Comparison of ENCODE assay signal across 8 mouse cellular contexts in genomic region chr7:29767058-29767686, GRCm38 (mm10). TPM values are rescaled to one million over a fixed set of nuclear protein-coding genes. Genes with fewer than 3 reads are reported as not detected.
DNase-seq lines count a peak whose midpoint lies in the region; ATAC-seq and TF ChIP-seq lines count a peak whose summit lies in the region.

No protein-coding gene starts in this region.

- peak; percentile 67 for ATAC-seq in forebrain, embryonic 12.5 days (ENCODE audit: low FRiP score)
- peak; percentile 62 for ATAC-seq in heart, postnatal 0 days (ENCODE audit: insufficient read depth, low read depth)
- ATAC-seq in liver, embryonic 16.5 days (ENCODE audit: low read depth), result peak; percentile 40
- ATAC-seq in neural tube, embryonic 14.5 days (ENCODE audit: low read depth), result peak; percentile 56

- no peaks in the 10 kb centered on the region for H3K27me3 ChIP-seq in ES-Bruce4 (ENCODE audit: control insufficient read depth, insufficient read depth, low read length, poor library complexity, severe bottlenecking)
- H3K27me3 ChIP-seq in forebrain, embryonic 12.5 days, result no peaks in the 10 kb centered on the region
- H3K27me3 ChIP-seq in heart, postnatal 0 days (ENCODE audit: control insufficient read depth, insufficient read depth, low read length), result no peaks in the 10 kb centered on the region
- no peaks in the 10 kb centered on the region for H3K27me3 ChIP-seq in liver, embryonic 16.5 days (ENCODE audit: control insufficient read depth, insufficient read depth, low read depth, low read length)
- H3K27me3 ChIP-seq in neural tube, embryonic 14.5 days (ENCODE audit: control insufficient read depth, insufficient read depth, low read length), result no peaks in the 10 kb centered on the region

- no peak for TF ChIP-seq POLR2A in ES-Bruce4 (IDR thresholded peaks at IDR 0.05; ENCODE audit: insufficient read depth, low read length)

- WGBS in forebrain, embryonic 12.5 days, result 3% methylated on average over 15 of the region's 15 CpGs
- whole genome bisulfite sequencing in heart, postnatal 0 days, result 1% methylated on average over 15 of the region's 15 CpGs
- 1% methylated on average over 15 of the region's 15 CpGs for WGBS in liver, embryonic 16.5 days (ENCODE audit: insufficient replicate concordance)
- WGBS in neural tube, embryonic 14.5 days, result 2% methylated on average over 15 of the region's 15 CpGs

- H3K36me3 ChIP-seq in ES-Bruce4 (ENCODE audit: control insufficient read depth, insufficient read depth, low read length, poor library complexity, severe bottlenecking), result peaks cover 5% of the 10 kb centered on the region; the same call in 1 of the 2 replicates
- peaks cover 8% of the 10 kb centered on the region for H3K36me3 ChIP-seq in forebrain, embryonic 12.5 days (replicated peaks)
- H3K36me3 ChIP-seq in heart, postnatal 0 days (replicated peaks; ENCODE audit: control insufficient read depth, insufficient read depth, low read length), result peaks cover 12% of the 10 kb centered on the region
- peaks cover 5% of the 10 kb centered on the region for H3K36me3 ChIP-seq in liver, embryonic 16.5 days (ENCODE audit: control insufficient read depth, insufficient read depth)
- no peaks in the 10 kb centered on the region; the same call in 1 of the 2 replicates for H3K36me3 ChIP-seq in neural tube, embryonic 14.5 days (ENCODE audit: control insufficient read depth, insufficient read depth, low read length)

- H3K27ac ChIP-seq in ES-Bruce4 (ENCODE audit: insufficient read depth, low read length), result no peak overlapping the region
- peak overlapping the region; percentile 51 for H3K27ac ChIP-seq in forebrain, embryonic 12.5 days
- peak overlapping the region; percentile 80 for H3K27ac ChIP-seq in heart, postnatal 0 days (ENCODE audit: low read depth)
- 0 out of 2 replicates have a peak overlapping the region, but pooled peaks have one; percentile 35 for H3K27ac ChIP-seq in liver, embryonic 16.5 days (ENCODE audit: low read length)
- H3K27ac ChIP-seq in neural tube, embryonic 14.5 days (ENCODE audit: low read depth, low read length), result peak overlapping the region; percentile 67

- peak overlapping the region; percentile 75 for H3K4me2 ChIP-seq in forebrain, embryonic 12.5 days
- peak overlapping the region; percentile 71 for H3K4me2 ChIP-seq in heart, postnatal 0 days (ENCODE audit: low read depth, low read length)
- H3K4me2 ChIP-seq in liver, embryonic 16.5 days (ENCODE audit: low read depth, low read length), result peak overlapping the region; percentile 86
- peak overlapping the region; percentile 72 for H3K4me2 ChIP-seq in neural tube, embryonic 14.5 days (ENCODE audit: low read depth, low read length)

- no peak for TF ChIP-seq EP300 in ES-Bruce4 (IDR thresholded peaks at IDR 0.05; ENCODE audit: insufficient read depth, low read depth, low read length)
- TF ChIP-seq EP300 in heart, postnatal 0 days (IDR thresholded peaks at IDR 0.05; ENCODE audit: low read depth), result no peak

- H3K4me3 ChIP-seq in ES-Bruce4 (ENCODE audit: low read depth, low read length), result peak overlapping the region; percentile 78
- H3K4me3 ChIP-seq in forebrain, embryonic 12.5 days (replicated peaks), result peak overlapping the region; percentile 73
- peak overlapping the region; percentile 93 for H3K4me3 ChIP-seq in heart, postnatal 0 days (ENCODE audit: low read depth, low read length)
- H3K4me3 ChIP-seq in liver, embryonic 16.5 days (ENCODE audit: low read depth, low read length), result peak overlapping the region; percentile 67
- H3K4me3 ChIP-seq in neural tube, embryonic 14.5 days (ENCODE audit: low read depth, low read length), result peak overlapping the region; percentile 57

- DNase-seq in c-Kit-positive CD71-positive TER-119-positive erythroid progenitor cells, embryonic 14.5 days (ENCODE audit: low spot score), result peak; percentile 72
- DNase-seq in heart, postnatal 0 days (ENCODE audit: low spot score), result peak; percentile 90
- peak; percentile 79 to 87 for DNase-seq in kidney, postnatal 4 days
- peak; percentile 88 for DNase-seq in testis, postnatal 10 days (ENCODE audit: low spot score)

- peak overlapping the region; percentile 69 for H3K9ac ChIP-seq in ES-Bruce4 (ENCODE audit: low read depth, poor library complexity, severe bottlenecking)
- peak overlapping the region; percentile 56 for H3K9ac ChIP-seq in forebrain, embryonic 12.5 days
- peak overlapping the region; percentile 47 for H3K9ac ChIP-seq in heart, postnatal 0 days (replicated peaks; ENCODE audit: low read depth, low read length)
- H3K9ac ChIP-seq in liver, embryonic 16.5 days (ENCODE audit: low read depth, low read length), result peak overlapping the region; percentile 60
- H3K9ac ChIP-seq in neural tube, embryonic 14.5 days (replicated peaks; ENCODE audit: low read depth, low read length), result peak overlapping the region; percentile 64

- H3K4me1 ChIP-seq in ES-Bruce4 (ENCODE audit: control insufficient read depth, insufficient read depth, low read length), result no peaks in the 10 kb centered on the region
- H3K4me1 ChIP-seq in forebrain, embryonic 12.5 days, result peaks cover 20% of the 10 kb centered on the region
- peaks cover 9% of the 10 kb centered on the region for H3K4me1 ChIP-seq in heart, postnatal 0 days (ENCODE audit: control insufficient read depth, insufficient read depth)
- H3K4me1 ChIP-seq in liver, embryonic 16.5 days (ENCODE audit: control insufficient read depth, low read depth, low read length), result peaks cover 15% of the 10 kb centered on the region
- H3K4me1 ChIP-seq in neural tube, embryonic 14.5 days (ENCODE audit: control insufficient read depth, insufficient read depth, low read length), result peaks cover 12% of the 10 kb centered on the region

- no peaks in the 10 kb centered on the region for H3K9me3 ChIP-seq in ES-Bruce4 (replicated peaks; ENCODE audit: control insufficient read depth, insufficient read depth, low read length, poor library complexity, severe bottlenecking)
- no peaks in the 10 kb centered on the region for H3K9me3 ChIP-seq in forebrain, embryonic 12.5 days
- no peaks in the 10 kb centered on the region for H3K9me3 ChIP-seq in heart, postnatal 0 days (replicated peaks; ENCODE audit: control insufficient read depth, low read length)
- H3K9me3 ChIP-seq in liver, embryonic 16.5 days (replicated peaks; ENCODE audit: control insufficient read depth, low read length), result no peaks in the 10 kb centered on the region
- H3K9me3 ChIP-seq in neural tube, embryonic 14.5 days (ENCODE audit: control insufficient read depth, low read length), result no peaks in the 10 kb centered on the region

- no peak for TF ChIP-seq CTCF in ES-Bruce4 (IDR thresholded peaks at IDR 0.05; ENCODE audit: low read depth, low read length)
- TF ChIP-seq CTCF in heart, postnatal 0 days (IDR thresholded peaks at IDR 0.05; ENCODE audit: low read depth), result no peak

RNA-seq across cellular contexts. Expression of gene Zfp84, which starts 1.2 kb away (rescaled TPM):
- polyA plus RNA-seq in ES-Bruce4 (2011; ENCODE audit: insufficient read depth, insufficient read length, low read depth, missing spikeins), result 7.6 and 7.9 TPM in 2 replicates
- polyA plus RNA-seq in forebrain, embryonic 12.5 days (2016; fragmentation: Nextera tagmentation; extraction: Ambion mirVana), result 17.8 and 18.3 TPM in 2 replicates
- 5.3 and 7.4 TPM in 2 replicates for total RNA-seq in heart, postnatal 0 days (2014; rRNA removed; ENCODE audit: low replicate concordance)
- 6.0 and 6.1 TPM in 2 replicates for polyA plus RNA-seq in heart, postnatal 0 days (2015; fragmentation: Nextera tagmentation; extraction: Ambion mirVana)
- 3.4 and 3.8 TPM in 2 replicates for polyA plus RNA-seq in liver, embryonic 16.5 days (2015; fragmentation: Nextera tagmentation; extraction: Ambion mirVana)
- polyA plus RNA-seq in neural tube, embryonic 14.5 days (2014; fragmentation: Nextera tagmentation; extraction: Ambion mirVana), result 18.5 and 20.7 TPM in 2 replicates

RNA-seq across cellular contexts. Expression of gene Zfp30, which starts 16.6 kb away (rescaled TPM):
- 2.3 and 2.4 TPM in 2 replicates for polyA plus RNA-seq in ES-Bruce4 (2011; ENCODE audit: insufficient read depth, insufficient read length, low read depth, missing spikeins)
- polyA plus RNA-seq in forebrain, embryonic 12.5 days (2016; fragmentation: Nextera tagmentation; extraction: Ambion mirVana), result 11.6 and 11.8 TPM in 2 replicates
- 4.6 and 5.6 TPM in 2 replicates for total RNA-seq in heart, postnatal 0 days (2014; rRNA removed; ENCODE audit: low replicate concordance)
- 8.1 and 8.4 TPM in 2 replicates for polyA plus RNA-seq in heart, postnatal 0 days (2015; fragmentation: Nextera tagmentation; extraction: Ambion mirVana)
- 0.72 and 0.86 TPM in 2 replicates for polyA plus RNA-seq in liver, embryonic 16.5 days (2015; fragmentation: Nextera tagmentation; extraction: Ambion mirVana)
- 13.9 and 15.2 TPM in 2 replicates for polyA plus RNA-seq in neural tube, embryonic 14.5 days (2014; fragmentation: Nextera tagmentation; extraction: Ambion mirVana)

RNA-seq across cellular contexts. Expression of gene Catsperg2, which starts 40.3 kb away (rescaled TPM):
- polyA plus RNA-seq in ES-Bruce4 (2011; ENCODE audit: insufficient read depth, insufficient read length, low read depth, missing spikeins), result 0.41 TPM in 1 of 2 replicates, not detected in the other
- polyA plus RNA-seq in forebrain, embryonic 12.5 days (2016; fragmentation: Nextera tagmentation; extraction: Ambion mirVana), result 0.06 and 0.10 TPM in 2 replicates
- total RNA-seq in heart, postnatal 0 days (2014; rRNA removed; ENCODE audit: low replicate concordance), result not detected in 2 replicates
- polyA plus RNA-seq in heart, postnatal 0 days (2015; fragmentation: Nextera tagmentation; extraction: Ambion mirVana), result not detected in 2 replicates
- not detected in 2 replicates for polyA plus RNA-seq in liver, embryonic 16.5 days (2015; fragmentation: Nextera tagmentation; extraction: Ambion mirVana)
- 0.18 and 0.19 TPM in 2 replicates for polyA plus RNA-seq in neural tube, embryonic 14.5 days (2014; fragmentation: Nextera tagmentation; extraction: Ambion mirVana)

RNA-seq across cellular contexts. Expression of gene Zfp790, which starts 48.7 kb away (rescaled TPM):
- 6.2 and 7.4 TPM in 2 replicates for polyA plus RNA-seq in ES-Bruce4 (2011; ENCODE audit: insufficient read depth, insufficient read length, low read depth, missing spikeins)
- polyA plus RNA-seq in forebrain, embryonic 12.5 days (2016; fragmentation: Nextera tagmentation; extraction: Ambion mirVana), result 20.7 and 23.0 TPM in 2 replicates
- total RNA-seq in heart, postnatal 0 days (2014; rRNA removed; ENCODE audit: low replicate concordance), result 2.4 and 3.1 TPM in 2 replicates
- polyA plus RNA-seq in heart, postnatal 0 days (2015; fragmentation: Nextera tagmentation; extraction: Ambion mirVana), result 8.3 and 9.3 TPM in 2 replicates
- 3.4 and 4.1 TPM in 2 replicates for polyA plus RNA-seq in liver, embryonic 16.5 days (2015; fragmentation: Nextera tagmentation; extraction: Ambion mirVana)
- 28.7 and 36.4 TPM in 2 replicates for polyA plus RNA-seq in neural tube, embryonic 14.5 days (2014; fragmentation: Nextera tagmentation; extraction: Ambion mirVana)
